Mouse (Mus musculus): ENCODE data around the gene Dnal1.

DNA sequence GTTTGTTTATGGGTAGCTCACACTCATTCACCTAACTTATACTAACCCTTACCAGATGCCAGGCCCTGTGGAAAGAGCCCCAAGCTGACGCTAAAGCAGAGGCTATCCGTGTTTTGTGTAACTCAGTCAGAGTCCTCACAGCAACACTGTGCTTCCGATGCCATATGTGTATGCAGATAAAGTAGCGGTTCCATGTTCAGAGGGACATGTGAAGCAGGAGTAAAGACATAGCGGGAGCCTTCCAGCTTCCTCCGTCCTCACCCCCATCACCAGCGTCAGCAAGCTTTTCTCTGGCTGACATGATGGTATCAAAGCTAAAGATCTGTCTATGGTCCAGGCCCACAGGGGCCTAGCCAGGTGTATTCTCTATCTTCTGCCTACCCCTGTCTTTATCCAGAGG, 77.0 kb downstream of the Dnal1 start:
- TF ChIP-seq POLR2A (IDR thresholded peaks at IDR 0.05; ENCODE audit: borderline replicate concordance, extremely low read depth, insufficient read depth, insufficient read length, poor library complexity, severe bottlenecking) (no peak), CTCF (IDR thresholded peaks at IDR 0.05; ENCODE audit: borderline replicate concordance, extremely low read depth, insufficient read depth, insufficient read length) (no peak)
